8 mouse cellular contexts compared by ENCODE assay signal in genomic region chr13:63331379-63331778, GRCm38 (mm10).
DNase-seq lines count a peak whose midpoint lies in the region; ATAC-seq and TF ChIP-seq lines count a peak whose summit lies in the region.

No protein-coding gene starts in this region.

- H3K9ac ChIP-seq in heart, embryonic 12.5 days = no peak overlapping the region

- DNase-seq in heart, adult 8-10 months (ENCODE audit: low spot score) = peak; percentile 77
- peak; percentile 59 to 70 for DNase-seq in cerebellum, adult 2 months
- DNase-seq in gastrocnemius, postnatal 14 days = peak; percentile 58
- peak; percentile 71 for DNase-seq in layer of hippocampus, adult 9-10 months (ENCODE audit: low spot score)
- DNase-seq in lung, postnatal 4 days = peak; percentile 55 to 78
- peak; percentile 74 for DNase-seq in thymus, postnatal 25 days

- no peak overlapping the region for H3K4me3 ChIP-seq in heart, embryonic 12.5 days
- H3K4me3 ChIP-seq in E14TG2a.4 (replicated peaks; ENCODE audit: low read length) = no peak overlapping the region
- no peak overlapping the region for H3K4me3 ChIP-seq in cerebellum, adult 2 months (replicated peaks; ENCODE audit: insufficient read depth, low read depth, low read length)

- no peak overlapping the region for H3K27ac ChIP-seq in heart, embryonic 12.5 days (ENCODE audit: poor library complexity, severe bottlenecking)
- H3K27ac ChIP-seq in cerebellum, adult 2 months (ENCODE audit: insufficient read depth, low read length) = no peak overlapping the region

- peak; percentile 82 for TF ChIP-seq CTCF in E14TG2a.4 (conservative IDR thresholded peaks at IDR 0.05; ENCODE audit: low read length)
- peak; percentile 77 for TF ChIP-seq CTCF in cerebellum, adult 2 months (IDR thresholded peaks at IDR 0.05; ENCODE audit: borderline replicate concordance, insufficient read depth, low read depth, low read length)

- no peaks in the 10 kb centered on the region for H3K36me3 ChIP-seq in heart, embryonic 12.5 days
- peaks cover 30% of the 10 kb centered on the region for H3K36me3 ChIP-seq in E14TG2a.4 (ENCODE audit: insufficient read depth, low read length)

- 41% methylated on average over 4 of the region's 4 CpGs for WGBS in heart, embryonic 12.5 days
- 46% methylated on average over 4 of the region's 4 CpGs for WGBS in cerebellum, adult 2 months

- no peaks in the 10 kb centered on the region for H3K9me3 ChIP-seq in heart, embryonic 12.5 days (replicated peaks)
- no peaks in the 10 kb centered on the region for H3K9me3 ChIP-seq in E14TG2a.4 (ENCODE audit: low read length)

- H3K4me2 ChIP-seq in heart, embryonic 12.5 days = no peak overlapping the region

- no peak for ATAC-seq in heart, embryonic 12.5 days (ENCODE audit: insufficient number of reproducible peaks, low FRiP score)

- no peaks in the 10 kb centered on the region for H3K27me3 ChIP-seq in heart, embryonic 12.5 days (replicated peaks)
- no peaks in the 10 kb centered on the region for H3K27me3 ChIP-seq in E14TG2a.4 (ENCODE audit: insufficient read depth, low read length)
- no peaks in the 10 kb centered on the region for H3K27me3 ChIP-seq in cerebellum, adult 2 months (ENCODE audit: control insufficient read depth, insufficient read depth, low read length)

- TF ChIP-seq POLR2A in cerebellum, adult 2 months (IDR thresholded peaks at IDR 0.05; ENCODE audit: borderline replicate concordance, insufficient read depth, low read length) = no peak

- intact Hi-C loops in gastrocnemius, postnatal 14 days (cut with DNase I; ENCODE audit: low total_unique reads) = no loop called here

- no peaks in the 10 kb centered on the region for H3K4me1 ChIP-seq in heart, embryonic 12.5 days (replicated peaks)
- peaks cover 27% of the 10 kb centered on the region for H3K4me1 ChIP-seq in E14TG2a.4 (replicated peaks; ENCODE audit: low read depth, low read length)
- H3K4me1 ChIP-seq in cerebellum, adult 2 months (ENCODE audit: control insufficient read depth, insufficient read depth, low read length) = 0 out of 2 replicates have a peak, but pooled peaks cover 3% of the 10 kb centered on the region
